Mouse (Mus musculus) neural tube, embryonic 12.5 days (tissue): Measurements from ENCODE around the gene Ntng1. TPM values are rescaled to one million over a fixed set of nuclear protein-coding genes. Genes with fewer than 3 reads are reported as not detected.

Experiments
- ATAC-seq: fragments of 200-750 bp; cut with Nextera tagmentation; 2 replicates; pipeline ENCODE4 v1.8.0; 2017; ENCODE audit warnings: low read depth, mild to moderate bottlenecking, moderate TSS enrichment, moderate library complexity; ENCODE audit not compliant: low FRiP score
- H3K27ac ChIP-seq: fragments of 300-500 bp; sonication (generic); 2 replicates; pipeline ENCODE4 v1.5.1; 2016
- H3K27me3 ChIP-seq: fragments of 300-500 bp; sonication (generic); replicated peaks from 2 replicates; pipeline ENCODE4 v1.6.1; 2016; ENCODE audit warnings: mild to moderate bottlenecking
- H3K36me3 ChIP-seq: fragments of 300-500 bp; sonication (generic); 2 replicates; pipeline ENCODE4 v1.6.1; 2016; ENCODE audit warnings: mild to moderate bottlenecking
- H3K4me1 ChIP-seq: fragments of 300-500 bp; sonication (generic); 2 replicates; pipeline ENCODE4 v1.6.1; 2016
- H3K4me2 ChIP-seq: fragments of 300-500 bp; sonication (generic); replicated peaks from 2 replicates; pipeline ENCODE4 v1.6.1; 2016; ENCODE audit warnings: mild to moderate bottlenecking
- H3K4me3 ChIP-seq: fragments of 300-500 bp; sonication (generic); 2 replicates; pipeline ENCODE4 v1.5.1; 2016
- H3K9ac ChIP-seq: fragments of 300-500 bp; sonication (generic); 2 replicates; pipeline ENCODE4 v1.6.1; 2016; ENCODE audit warnings: mild to moderate bottlenecking
- H3K9me3 ChIP-seq: fragments of 300-500 bp; sonication (generic); 2 replicates; pipeline ENCODE4 v1.6.1; 2016; ENCODE audit warnings: mild to moderate bottlenecking
- WGBS: fragments of 180-500 bp; shearing (Covaris S2); methylation state at CpG from one replicate; pipeline ENCODE4 v1.1.7; 2016; 5-methylcytosine and 5-hydroxymethylcytosine counted together
- polyA plus RNA-seq: library from polyadenylated mRNA; unstranded; fragments of >200 nt; fragmentation: Nextera tagmentation; extraction: Ambion mirVana; gene quantifications from 2 replicates; pipeline ENCODE4 v1.2.1, GENCODE M21; 2016

Gene Ntng1
- polyA plus RNA-seq, 1 experiment from 2014 or later: 7.9 TPM

- Histone ChIP-seq H3K4me2 (no peak overlapping the region), H3K27ac (no peak overlapping the region), H3K27me3 (no peaks in the 10 kb centered on the region), H3K36me3 (no peaks in the 10 kb centered on the region), H3K4me3 (no peak overlapping the region), H3K9me3 (no peaks in the 10 kb centered on the region), H3K9ac (no peak overlapping the region), H3K4me1 (no peaks in the 10 kb centered on the region)
- WGBS: 70% methylated on average over 6 of the region's 6 CpGs
- ATAC-seq: no peak
These were observed 14.2 kb downstream of the Ntng1 start for GRCm38 (mm10) chr3:110129607-110130006.

GRCm38 (mm10) chr3:110105982-110106381, 37.8 kb downstream of the Ntng1 start:
- Histone ChIP-seq H3K9ac (no peak overlapping the region), H3K27ac (no peak overlapping the region), H3K27me3 (no peaks in the 10 kb centered on the region), H3K36me3 (no peaks in the 10 kb centered on the region), H3K4me3 (no peak overlapping the region), H3K9me3 (no peaks in the 10 kb centered on the region), H3K4me1 (no peaks in the 10 kb centered on the region), H3K4me2 (no peak overlapping the region)
- no peak for ATAC-seq
- WGBS: 32% methylated on average over 2 of the region's 2 CpGs

GRCm38 (mm10) chr3:110094407-110094806, 49.4 kb downstream of the Ntng1 start:
- Histone ChIP-seq H3K4me2 (no peak overlapping the region), H3K9me3 (no peaks in the 10 kb centered on the region), H3K9ac (no peak overlapping the region), H3K27me3 (no peaks in the 10 kb centered on the region), H3K4me1 (no peaks in the 10 kb centered on the region), H3K36me3 (no peaks in the 10 kb centered on the region), H3K27ac (no peak overlapping the region), H3K4me3 (no peak overlapping the region)
- ATAC-seq: no peak
- WGBS: 79% methylated on average over 2 of the region's 2 CpGs

- Histone ChIP-seq H3K9ac (no peak overlapping the region), H3K4me3 (no peak overlapping the region), H3K36me3 (no peaks in the 10 kb centered on the region), H3K4me2 (no peak overlapping the region), H3K4me1 (no peaks in the 10 kb centered on the region), H3K9me3 (no peaks in the 10 kb centered on the region), H3K27ac (no peak overlapping the region), H3K27me3 (no peaks in the 10 kb centered on the region)
- WGBS: 72% methylated on average over 3 of the region's 3 CpGs
- no peak for ATAC-seq
These were observed 49.8 kb downstream of the Ntng1 start for GRCm38 (mm10) chr3:110094003-110094402.

GRCm38 (mm10) chr3:110092521-110092920, 51.3 kb downstream of the Ntng1 start:
- Histone ChIP-seq H3K27ac (no peak overlapping the region), H3K4me2 (no peak overlapping the region), H3K9ac (no peak overlapping the region), H3K4me3 (no peak overlapping the region), H3K36me3 (no peaks in the 10 kb centered on the region), H3K4me1 (no peaks in the 10 kb centered on the region), H3K27me3 (no peaks in the 10 kb centered on the region), H3K9me3 (no peaks in the 10 kb centered on the region)
- WGBS: 91% methylated on average over 3 of the region's 3 CpGs
- no peak for ATAC-seq

GRCm38 (mm10) chr3:110087189-110087588, 56.6 kb downstream of the Ntng1 start:
- Histone ChIP-seq H3K4me2 (no peak overlapping the region), H3K4me1 (no peaks in the 10 kb centered on the region), H3K27ac (no peak overlapping the region), H3K9ac (no peak overlapping the region), H3K9me3 (no peaks in the 10 kb centered on the region), H3K27me3 (no peaks in the 10 kb centered on the region), H3K4me3 (no peak overlapping the region), H3K36me3 (no peaks in the 10 kb centered on the region)
- WGBS: 92% methylated on average over 6 of the region's 6 CpGs
- no peak for ATAC-seq

GRCm38 (mm10) chr3:110085336-110085735, 58.5 kb downstream of the Ntng1 start:
- H3K27ac ChIP-seq: no peak overlapping the region
- no peaks in the 10 kb centered on the region for H3K9me3 ChIP-seq
- no peak overlapping the region for H3K9ac ChIP-seq
- no peaks in the 10 kb centered on the region for H3K4me1 ChIP-seq
- H3K27me3 ChIP-seq: no peaks in the 10 kb centered on the region
- no peak for ATAC-seq
- no peak overlapping the region for H3K4me2 ChIP-seq
- 66% methylated on average over 2 of the region's 2 CpGs for WGBS
- H3K4me3 ChIP-seq: no peak overlapping the region
- no peaks in the 10 kb centered on the region for H3K36me3 ChIP-seq

- Histone ChIP-seq H3K9ac (no peak overlapping the region), H3K4me3 (no peak overlapping the region), H3K27ac (no peak overlapping the region), H3K9me3 (no peaks in the 10 kb centered on the region), H3K27me3 (no peaks in the 10 kb centered on the region), H3K4me1 (no peaks in the 10 kb centered on the region), H3K36me3 (no peaks in the 10 kb centered on the region), H3K4me2 (no peak overlapping the region)
- WGBS: 83% methylated on average over 6 of the region's 6 CpGs
- no peak for ATAC-seq
These were observed 79.0 kb downstream of the Ntng1 start for GRCm38 (mm10) chr3:110064709-110065256.

GRCm38 (mm10) chr3:110055915-110056314, 87.9 kb downstream of the Ntng1 start:
- Histone ChIP-seq H3K36me3 (no peaks in the 10 kb centered on the region), H3K4me3 (no peak overlapping the region), H3K4me1 (no peaks in the 10 kb centered on the region), H3K4me2 (no peak overlapping the region), H3K9me3 (peaks cover 5% of the 10 kb centered on the region; the same call in 1 of the 2 replicates), H3K9ac (no peak overlapping the region), H3K27ac (no peak overlapping the region), H3K27me3 (no peaks in the 10 kb centered on the region)
- no peak for ATAC-seq
- 89% methylated on average over 6 of the region's 6 CpGs for WGBS

GRCm38 (mm10) chr3:110055433-110055832, 88.4 kb downstream of the Ntng1 start:
- Histone ChIP-seq H3K27me3 (no peaks in the 10 kb centered on the region), H3K4me3 (no peak overlapping the region), H3K4me2 (no peak overlapping the region), H3K9me3 (peaks cover 5% of the 10 kb centered on the region; the same call in 1 of the 2 replicates), H3K4me1 (no peaks in the 10 kb centered on the region), H3K9ac (no peak overlapping the region), H3K27ac (no peak overlapping the region), H3K36me3 (no peaks in the 10 kb centered on the region)
- ATAC-seq: no peak
- WGBS: 94% methylated on average over 6 of the region's 6 CpGs

GRCm38 (mm10) chr3:110054125-110054524, 89.7 kb downstream of the Ntng1 start:
- 85% methylated on average over 2 of the region's 2 CpGs for WGBS
- H3K9ac ChIP-seq: no peak overlapping the region
- H3K27ac ChIP-seq: no peak overlapping the region
- no peaks in the 10 kb centered on the region for H3K27me3 ChIP-seq
- no peak overlapping the region for H3K4me3 ChIP-seq
- no peaks in the 10 kb centered on the region for H3K36me3 ChIP-seq
- H3K9me3 ChIP-seq: peaks cover 5% of the 10 kb centered on the region; the same call in 1 of the 2 replicates
- H3K4me2 ChIP-seq: no peak overlapping the region
- ATAC-seq: no peak
- no peaks in the 10 kb centered on the region for H3K4me1 ChIP-seq

- no peak overlapping the region for H3K9ac ChIP-seq
- H3K27me3 ChIP-seq: no peaks in the 10 kb centered on the region
- H3K4me2 ChIP-seq: no peak overlapping the region
- ATAC-seq: no peak
- no peaks in the 10 kb centered on the region for H3K36me3 ChIP-seq
- WGBS: 74% methylated on average over 6 of the region's 6 CpGs
- H3K4me3 ChIP-seq: no peak overlapping the region
- no peak overlapping the region for H3K27ac ChIP-seq
- no peaks in the 10 kb centered on the region for H3K4me1 ChIP-seq
- no peaks in the 10 kb centered on the region for H3K9me3 ChIP-seq
These were observed 95.7 kb downstream of the Ntng1 start for GRCm38 (mm10) chr3:110048152-110048551.

- no peak for ATAC-seq
- H3K27ac ChIP-seq: no peak overlapping the region
- H3K27me3 ChIP-seq: no peaks in the 10 kb centered on the region
- 91% methylated on average over 2 of the region's 2 CpGs for WGBS
- no peaks in the 10 kb centered on the region for H3K9me3 ChIP-seq
- H3K36me3 ChIP-seq: no peaks in the 10 kb centered on the region
- H3K4me3 ChIP-seq: no peak overlapping the region
- no peak overlapping the region for H3K4me2 ChIP-seq
- no peak overlapping the region for H3K9ac ChIP-seq
- H3K4me1 ChIP-seq: no peaks in the 10 kb centered on the region
These were observed 97.1 kb downstream of the Ntng1 start for GRCm38 (mm10) chr3:110046750-110047149.
